In genomic region chr17:23546702-23547505, GRCm38 (mm10) we compare ENCODE assay signal across 8 mouse cellular contexts. TPM values are rescaled to one million over a fixed set of nuclear protein-coding genes. Genes with fewer than 3 reads are reported as not detected.
DNase-seq lines count a peak whose midpoint lies in the region; ATAC-seq lines count a peak whose summit lies in the region.

No protein-coding gene starts in this region.

- H3K4me1 ChIP-seq in intestine, embryonic 14.5 days (replicated peaks; ENCODE audit: control insufficient read depth, insufficient read depth, low read length), result peaks cover 7% of the 10 kb centered on the region; the same call in 1 of the 2 replicates
- peaks cover 58% of the 10 kb centered on the region for H3K4me1 ChIP-seq in megakaryocyte, embryonic 14.5 days

- peak overlapping the region; percentile 87 for H3K4me3 ChIP-seq in intestine, embryonic 14.5 days (ENCODE audit: low read depth, low read length)
- H3K4me3 ChIP-seq in megakaryocyte, embryonic 14.5 days (replicated peaks), result peak overlapping the region; percentile 97

- peak; percentile 50 for ATAC-seq in intestine, embryonic 14.5 days (replicated peaks; ENCODE audit: low FRiP score, low TSS enrichment, low read depth)

- under 1% methylated on average over 42 of the region's 42 CpGs for WGBS in intestine, embryonic 14.5 days

- no peaks in the 10 kb centered on the region for H3K9me3 ChIP-seq in intestine, embryonic 14.5 days (ENCODE audit: control insufficient read depth, low read length)
- no peaks in the 10 kb centered on the region for H3K9me3 ChIP-seq in megakaryocyte, embryonic 14.5 days

- 0 out of 2 replicates have a peak, but pooled peaks cover under 1% of the 10 kb centered on the region for H3K27me3 ChIP-seq in intestine, embryonic 14.5 days (replicated peaks; ENCODE audit: control insufficient read depth, insufficient read depth, low read length)
- peaks cover 17% of the 10 kb centered on the region for H3K27me3 ChIP-seq in megakaryocyte, embryonic 14.5 days (replicated peaks)

- peak overlapping the region; percentile 39 for H3K4me2 ChIP-seq in intestine, embryonic 14.5 days (ENCODE audit: low read length)

- H3K36me3 ChIP-seq in intestine, embryonic 14.5 days (ENCODE audit: control insufficient read depth, insufficient read depth, low read length), result no peaks in the 10 kb centered on the region
- no peaks in the 10 kb centered on the region for H3K36me3 ChIP-seq in megakaryocyte, embryonic 14.5 days (replicated peaks; ENCODE audit: low read length)

- H3K27ac ChIP-seq in intestine, embryonic 14.5 days (ENCODE audit: low read depth), result peak overlapping the region; percentile 82

- DNase-seq in adrenal gland, adult (ENCODE audit: inconsistent age in 2 of 2, low spot score in 1 of 2), result peak; percentile 89 to 99
- peak; percentile 77 for DNase-seq in embryo, embryonic 11.5 days (ENCODE audit: low read depth, low spot score)
- DNase-seq in gastrocnemius, postnatal 25 days, result peak; percentile 69
- peak; percentile 99 for DNase-seq in intestine, embryonic 14.5 days (ENCODE audit: low spot score)
- peak; percentile 78 to 80 for DNase-seq in left cerebral cortex, postnatal 10 days (ENCODE audit: extremely low spot score in 1 of 2, low spot score in 2 of 2)
- peak; percentile 86 for DNase-seq in right cerebral cortex, adult 18-20 months
- peak; percentile 87 for DNase-seq in urinary bladder, postnatal 14 days (ENCODE audit: low spot score)

- intact Hi-C loops in left cerebral cortex, postnatal 10 days (cut with DNase I), result loop anchor here (5.0 to 10.0 kb wide), 3 partner anchors 355 to 1122 kb away; partner anchors contain the start of genes Zfp40 and Zfp946

- H3K9ac ChIP-seq in intestine, embryonic 14.5 days (ENCODE audit: low read length), result peak overlapping the region; percentile 74

RNA-seq across cellular contexts. Expression of gene Zfp213, which starts 17.1 kb away (rescaled TPM):
- 1 to 10 TPM; 1.9 to 2.4 TPM for total RNA-seq in gastrocnemius, postnatal 25 days (2021)
- 19.1 and 19.7 TPM in 2 replicates for polyA plus RNA-seq in intestine, embryonic 14.5 days (2014; fragmentation: Nextera tagmentation; extraction: Ambion mirVana)
- total RNA-seq in left cerebral cortex, postnatal 10 days (2021), result 1 to 10 TPM; 6.6 to 6.7 TPM
- polyA plus RNA-seq in megakaryocyte, embryonic 14.5 days (2012; ENCODE audit: insufficient read depth, low replicate concordance), result 4.9 and 8.0 TPM in 2 replicates

RNA-seq across cellular contexts. Expression of gene Zfp13, which starts 52.4 kb away (rescaled TPM):
- 1 to 10 TPM; 2.0 to 2.1 TPM for total RNA-seq in gastrocnemius, postnatal 25 days (2021)
- 12.3 and 14.8 TPM in 2 replicates for polyA plus RNA-seq in intestine, embryonic 14.5 days (2014; fragmentation: Nextera tagmentation; extraction: Ambion mirVana)
- 10 to 100 TPM; 29.3 to 33.8 TPM for total RNA-seq in left cerebral cortex, postnatal 10 days (2021)
- 0.96 TPM in 1 of 2 replicates, not detected in the other for polyA plus RNA-seq in megakaryocyte, embryonic 14.5 days (2012; ENCODE audit: insufficient read depth, low replicate concordance)

RNA-seq across cellular contexts. Expression of gene Zscan10, which starts 53.8 kb away (rescaled TPM):
- total RNA-seq in gastrocnemius, postnatal 25 days (2021), result not detected
- polyA plus RNA-seq in intestine, embryonic 14.5 days (2014; fragmentation: Nextera tagmentation; extraction: Ambion mirVana), result 0.14 TPM in 1 of 2 replicates, not detected in the other
- not detected for total RNA-seq in left cerebral cortex, postnatal 10 days (2021)
- polyA plus RNA-seq in megakaryocyte, embryonic 14.5 days (2012; ENCODE audit: insufficient read depth, low replicate concordance), result not detected in 2 replicates

Comparison
In these comparisons a context has a peak if more than half of its experiments do, and no peak if none do; other contexts are left out.
1. Peak in every context shown above with its lines: DNase-seq, ATAC-seq, H3K4me3 ChIP-seq and H3K27ac ChIP-seq.
2. RNA of gene Zfp13, which starts 52.4 kb away (total RNA-seq): 29.3 to 33.8 TPM in left cerebral cortex, postnatal 10 days; 2.0 to 2.1 TPM in gastrocnemius, postnatal 25 days; every median in the first group is over 4 times any median in the second.